Mouse (Mus musculus): ENCODE results near the gene Zfp174. TPM values are rescaled to one million over a fixed set of nuclear protein-coding genes. Genes with fewer than 3 reads are reported as not detected.

Gene Zfp174
- polyA plus RNA-seq, 1 experiment from 2014 or later: 2.2 TPM

- no peak overlapping the region for H3K4me3 ChIP-seq
- no peak overlapping the region for H3K9ac ChIP-seq
- H3K4me1 ChIP-seq (replicated peaks): peaks cover 5% of the 10 kb centered on the region; the same call in 1 of the 2 replicates
- ATAC-seq (ENCODE audit: low read depth): no peak
- H3K9me3 ChIP-seq: no peaks in the 10 kb centered on the region
- 93% methylated on average over 14 of the region's 14 CpGs for WGBS
- H3K27ac ChIP-seq (replicated peaks): no peak overlapping the region
- no peaks in the 10 kb centered on the region for H3K27me3 ChIP-seq
- peaks cover 28% of the 10 kb centered on the region for H3K36me3 ChIP-seq
- H3K4me2 ChIP-seq: no peak overlapping the region
Measured at GRCm38 (mm10) chr16:3891621-3892295, 44.7 kb downstream of the Zfp174 start.

GRCm38 (mm10) chr16:3893739-3894138, 46.7 kb downstream of the Zfp174 start:
- 69% methylated on average over 3 of the region's 3 CpGs for WGBS
- no peak overlapping the region for H3K4me3 ChIP-seq
- ATAC-seq (ENCODE audit: low read depth): no peak

GRCm38 (mm10) chr16:3895173-3895792, 48.2 kb downstream of the Zfp174 start:
- Histone ChIP-seq H3K27me3 (no peaks in the 10 kb centered on the region), H3K9ac (no peak overlapping the region), H3K36me3 (peaks cover 63% of the 10 kb centered on the region), H3K4me3 (no peak overlapping the region), H3K4me1 (replicated peaks) (no peaks in the 10 kb centered on the region), H3K27ac (replicated peaks) (no peak overlapping the region), H3K9me3 (no peaks in the 10 kb centered on the region), H3K4me2 (no peak overlapping the region)
- WGBS: 82% methylated on average over 9 of the region's 9 CpGs
- no peak for ATAC-seq (ENCODE audit: low read depth)

More at GRCm38 (mm10) chr16:3893739-3894138, 46.7 kb downstream of the Zfp174 start:
- no peak overlapping the region for H3K27ac ChIP-seq (replicated peaks)
- H3K4me2 ChIP-seq: no peak overlapping the region
- no peaks in the 10 kb centered on the region for H3K9me3 ChIP-seq
- no peaks in the 10 kb centered on the region for H3K27me3 ChIP-seq
- no peak overlapping the region for H3K9ac ChIP-seq
- H3K36me3 ChIP-seq: peaks cover 48% of the 10 kb centered on the region
- H3K4me1 ChIP-seq (replicated peaks): no peaks in the 10 kb centered on the region

- H3K36me3 ChIP-seq: peaks cover 71% of the 10 kb centered on the region
- no peak overlapping the region for H3K27ac ChIP-seq (replicated peaks)
- no peaks in the 10 kb centered on the region for H3K4me1 ChIP-seq (replicated peaks)
- 84% methylated on average over 6 of the region's 6 CpGs for WGBS
- no peak for ATAC-seq (ENCODE audit: low read depth)
- H3K9ac ChIP-seq: no peak overlapping the region
- no peaks in the 10 kb centered on the region for H3K9me3 ChIP-seq
- no peak overlapping the region for H3K4me2 ChIP-seq
- no peak overlapping the region for H3K4me3 ChIP-seq
- no peaks in the 10 kb centered on the region for H3K27me3 ChIP-seq
Measured at GRCm38 (mm10) chr16:3896046-3896445, 49.0 kb downstream of the Zfp174 start.

GRCm38 (mm10) chr16:3896553-3896952, 49.5 kb downstream of the Zfp174 start:
- Histone ChIP-seq H3K4me2 (no peak overlapping the region), H3K36me3 (peaks cover 76% of the 10 kb centered on the region), H3K27ac (replicated peaks) (no peak overlapping the region), H3K27me3 (no peaks in the 10 kb centered on the region), H3K4me3 (no peak overlapping the region), H3K4me1 (replicated peaks) (no peaks in the 10 kb centered on the region), H3K9ac (no peak overlapping the region), H3K9me3 (no peaks in the 10 kb centered on the region)
- 96% methylated on average over 1 of the region's 1 CpGs for WGBS
- no peak for ATAC-seq (ENCODE audit: low read depth)

GRCm38 (mm10) chr16:3907471-3907870, 60.4 kb downstream of the Zfp174 start:
- WGBS: 86% methylated on average over 2 of the region's 2 CpGs
- peaks cover 24% of the 10 kb centered on the region for H3K4me1 ChIP-seq (replicated peaks)
- H3K4me3 ChIP-seq: no peak overlapping the region
- H3K4me2 ChIP-seq: no peak overlapping the region
- no peaks in the 10 kb centered on the region for H3K9me3 ChIP-seq
- no peaks in the 10 kb centered on the region for H3K27me3 ChIP-seq
- H3K27ac ChIP-seq (replicated peaks): no peak overlapping the region
- no peak for ATAC-seq (ENCODE audit: low read depth)
- H3K9ac ChIP-seq: no peak overlapping the region
- H3K36me3 ChIP-seq: peaks cover 45% of the 10 kb centered on the region

Other genes starting within 250 kb of the Zfp174 start
- not detected in 2 replicates for gene Mefv, start 129.2 kb upstream of the Zfp174 start, polyA plus RNA-seq (2015; fragmentation: Nextera tagmentation; extraction: Ambion mirVana)
- gene Zfp263, start 103.2 kb upstream of the Zfp174 start, polyA plus RNA-seq (2015; fragmentation: Nextera tagmentation; extraction: Ambion mirVana): 46.7 and 49.9 TPM in 2 replicates
- gene Olfr15, start 16.4 kb upstream of the Zfp174 start, polyA plus RNA-seq (2015; fragmentation: Nextera tagmentation; extraction: Ambion mirVana): not detected in 2 replicates
- 81.9 and 85.0 TPM in 2 replicates for gene Naa60, start 25.1 kb downstream of the Zfp174 start, polyA plus RNA-seq (2015; fragmentation: Nextera tagmentation; extraction: Ambion mirVana)
- gene Zfp597, start 37.3 kb downstream of the Zfp174 start, polyA plus RNA-seq (2015; fragmentation: Nextera tagmentation; extraction: Ambion mirVana): 11.2 and 12.5 TPM in 2 replicates
- 1.9 and 3.1 TPM in 2 replicates for gene Gm20695, start 37.4 kb downstream of the Zfp174 start, polyA plus RNA-seq (2015; fragmentation: Nextera tagmentation; extraction: Ambion mirVana)
- 10.5 and 11.5 TPM in 2 replicates for gene 1700037C18Rik, start 61.4 kb downstream of the Zfp174 start, polyA plus RNA-seq (2015; fragmentation: Nextera tagmentation; extraction: Ambion mirVana)
- 34.3 and 35.4 TPM in 2 replicates for gene Cluap1, start 61.5 kb downstream of the Zfp174 start, polyA plus RNA-seq (2015; fragmentation: Nextera tagmentation; extraction: Ambion mirVana)
- 0.95 and 0.98 TPM in 2 replicates for gene Nlrc3, start 129.4 kb downstream of the Zfp174 start, polyA plus RNA-seq (2015; fragmentation: Nextera tagmentation; extraction: Ambion mirVana)
- 18.9 and 22.3 TPM in 2 replicates for gene Slx4, start 156.5 kb downstream of the Zfp174 start, polyA plus RNA-seq (2015; fragmentation: Nextera tagmentation; extraction: Ambion mirVana)
- 5.2 and 6.6 TPM in 2 replicates for gene Dnase1, start 189.7 kb downstream of the Zfp174 start, polyA plus RNA-seq (2015; fragmentation: Nextera tagmentation; extraction: Ambion mirVana)
- 49.3 and 49.7 TPM in 2 replicates for gene Trap1, start 230.6 kb downstream of the Zfp174 start, polyA plus RNA-seq (2015; fragmentation: Nextera tagmentation; extraction: Ambion mirVana)